Mouse (Mus musculus) liver, embryonic 14.5 days (tissue): ENCODE data around the gene Smarca5.

Experiments
- CTCF ChIP-seq: IDR thresholded peaks from 2 replicates; pipeline ENCODE4 v1.5.1; 2016; ENCODE audit warnings: antibody characterized with exemption, low read depth, control low read depth
- EP300 ChIP-seq: IDR thresholded peaks from 2 replicates; pipeline ENCODE4 v1.6.1; 2016; ENCODE audit warnings: antibody characterized with exemption, low read depth

- no peak for TF ChIP-seq CTCF
- TF ChIP-seq EP300, result peak; percentile 61; the same call in 1 of the 2 replicates
Observed at GRCm38 (mm10) chr8:80683756-80684335, 55.5 kb downstream of the Smarca5 start.
